Mouse (Mus musculus): Measurements from ENCODE around the gene Ip6k2.
A peak's percentile ranks its signal among the peaks of the same experiment; 100 is the strongest.

The Ip6k2 gene

DNA sequence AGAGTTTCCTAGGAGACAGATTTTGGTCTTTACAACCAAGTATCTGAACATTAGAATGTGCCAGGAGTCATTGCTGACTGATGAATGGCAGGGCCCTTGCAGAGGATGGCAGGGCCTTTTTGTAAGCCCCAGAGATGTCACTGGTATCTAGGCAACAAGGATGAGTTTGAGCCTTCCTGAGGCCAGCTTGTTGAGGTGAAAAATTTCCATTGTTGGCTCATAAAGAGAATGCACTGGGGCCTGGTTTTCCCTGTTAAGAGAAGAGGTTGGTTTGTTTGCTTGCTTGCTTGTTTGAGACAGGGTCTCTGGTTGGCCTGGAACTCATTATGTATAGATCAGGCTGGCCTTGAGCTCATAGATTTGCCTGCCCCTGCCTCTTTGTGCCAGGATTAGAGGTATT lies 1.8 kb downstream of the Ip6k2 start:
- no peak for DNase-seq

DNA sequence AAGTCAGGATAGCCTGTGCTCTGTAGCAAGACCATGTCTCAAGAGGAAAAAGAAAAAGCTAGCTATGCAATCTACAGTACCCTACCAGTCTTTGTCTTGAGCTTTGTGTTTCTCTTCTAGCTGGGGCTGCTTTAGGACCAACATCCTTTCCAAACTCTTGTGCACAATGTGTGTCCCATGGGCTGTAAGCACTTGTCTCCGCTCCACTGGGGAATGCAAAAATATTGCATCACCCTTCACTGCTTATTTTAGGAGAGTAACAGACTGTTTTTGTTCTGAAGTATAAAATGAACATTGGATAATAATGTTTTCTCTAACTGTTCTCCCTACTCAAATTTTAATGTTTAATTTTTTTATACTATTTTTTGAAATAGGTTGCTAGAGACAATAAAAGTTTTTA lies 2.9 kb downstream of the Ip6k2 start:
- no peak for DNase-seq

DNA sequence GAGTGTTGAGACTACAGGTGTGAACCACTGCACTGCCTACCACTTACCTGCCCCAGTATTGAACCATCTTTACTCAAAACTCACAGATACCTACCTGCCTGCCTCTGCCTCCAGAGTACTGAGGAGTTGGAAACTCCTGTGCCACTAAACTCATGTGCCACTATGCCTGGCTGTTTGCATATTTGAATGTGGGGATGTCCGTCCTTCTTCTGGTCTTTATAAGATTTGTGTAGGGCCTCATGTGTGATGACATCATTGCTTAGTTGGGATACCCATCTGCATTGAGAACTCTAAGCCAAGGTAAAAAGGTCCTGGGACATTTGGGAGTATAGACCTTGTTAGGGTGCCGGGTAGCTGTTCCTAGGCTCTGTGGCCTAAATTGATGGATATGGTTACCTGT lies 3.5 kb downstream of the Ip6k2 start:
- no peak for DNase-seq

DNA sequence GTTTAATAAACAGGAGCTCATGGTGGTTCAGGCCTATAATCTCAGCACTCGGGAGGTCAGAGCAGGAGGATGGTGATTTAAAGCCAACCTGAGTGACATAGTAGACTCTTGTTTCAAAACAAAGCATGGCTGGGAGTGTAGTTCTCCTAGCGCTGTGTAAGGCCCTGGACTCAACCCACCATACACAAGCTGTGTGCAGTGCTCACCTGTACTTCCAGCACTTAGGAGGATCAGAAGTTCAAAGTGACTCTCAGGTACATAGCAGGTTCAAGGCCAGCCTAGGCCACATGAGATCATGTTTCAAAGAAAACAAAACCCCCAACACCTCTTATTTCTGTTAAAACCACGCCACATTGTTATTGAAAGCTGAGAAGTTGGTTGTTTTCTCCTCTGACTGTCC lies 5.1 kb downstream of the Ip6k2 start:
- DNase-seq = no peak

DNA sequence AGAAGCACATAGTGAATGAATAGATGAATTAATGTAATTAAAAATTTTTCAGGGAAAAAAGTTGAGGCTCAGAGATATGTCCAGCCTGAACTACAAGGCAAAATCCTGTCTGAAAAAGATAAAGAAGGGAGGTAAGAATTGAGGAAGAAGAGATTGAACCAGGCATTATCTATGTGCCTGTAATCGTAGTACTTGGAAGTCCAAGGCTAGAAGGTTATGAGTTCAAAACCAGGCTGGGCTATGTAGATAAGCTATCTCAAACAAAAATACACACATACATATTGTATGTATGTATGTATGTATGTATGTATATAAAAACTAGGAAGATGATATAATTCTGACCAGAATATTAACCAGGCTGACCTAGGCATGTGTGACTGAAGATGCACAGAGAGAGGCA lies 8.7 kb downstream of the Ip6k2 start:
- no peak for DNase-seq

DNA sequence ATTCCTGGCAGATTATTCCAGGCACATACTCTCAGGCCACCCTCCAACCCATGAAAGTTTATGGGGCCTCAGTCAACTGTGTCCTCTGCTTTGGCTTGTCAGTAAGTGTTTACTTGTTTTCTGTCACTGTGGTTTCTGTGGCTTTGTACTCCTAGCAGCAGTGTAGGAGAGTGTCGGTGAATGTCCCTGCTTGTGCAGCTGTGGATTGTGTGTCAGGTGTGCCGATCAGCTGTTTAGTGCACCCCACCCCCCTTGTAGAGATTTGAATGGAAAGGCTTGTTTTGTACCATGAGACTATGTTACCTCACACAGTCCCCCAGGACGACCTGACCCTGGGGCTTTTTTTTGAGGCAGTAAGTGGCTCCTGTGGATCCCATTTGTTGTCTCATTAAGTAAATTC lies 9.1 kb downstream of the Ip6k2 start:
- DNase-seq = no peak

DNA sequence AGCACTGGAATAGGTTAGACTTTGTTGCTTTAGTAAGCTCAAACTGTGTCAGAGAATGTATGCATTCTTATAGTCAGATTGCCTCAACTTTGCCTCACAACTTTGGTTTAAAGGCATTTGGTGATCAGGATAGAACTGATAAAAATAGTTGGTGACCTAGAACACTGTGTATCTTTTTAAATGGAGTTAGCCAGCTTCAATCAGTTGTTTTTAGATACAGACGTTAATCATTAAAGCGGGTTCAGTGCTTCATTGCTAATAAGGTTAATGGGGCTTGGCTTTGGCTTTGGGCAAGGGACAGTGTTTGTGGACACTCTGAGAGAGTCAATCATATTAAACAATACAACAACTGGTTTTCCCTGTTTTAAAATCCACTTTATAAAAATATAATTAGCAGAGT lies 11.7 kb downstream of the Ip6k2 start:
- DNase-seq = no peak

DNA sequence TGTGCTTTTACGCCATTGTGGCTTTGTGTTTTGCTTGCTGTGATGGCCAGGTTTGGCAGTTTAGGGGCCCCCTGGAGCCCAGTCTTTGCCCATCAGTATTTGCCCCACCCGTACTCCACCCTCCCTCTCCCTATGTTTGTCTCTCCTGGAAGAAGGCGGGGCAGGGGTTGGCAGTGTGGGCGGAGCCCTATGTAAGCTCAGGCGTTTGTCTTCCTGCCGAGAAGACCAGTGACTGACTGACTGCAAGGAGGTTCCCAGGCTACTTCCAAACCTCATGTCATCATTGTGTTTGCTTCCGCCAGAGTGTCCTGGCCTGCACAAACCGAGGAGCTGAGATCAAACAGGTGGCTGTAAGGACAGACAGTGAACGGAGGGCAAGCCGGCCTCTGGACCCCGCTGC lies 12.2 kb downstream of the Ip6k2 start:
- no peak for DNase-seq

DNA sequence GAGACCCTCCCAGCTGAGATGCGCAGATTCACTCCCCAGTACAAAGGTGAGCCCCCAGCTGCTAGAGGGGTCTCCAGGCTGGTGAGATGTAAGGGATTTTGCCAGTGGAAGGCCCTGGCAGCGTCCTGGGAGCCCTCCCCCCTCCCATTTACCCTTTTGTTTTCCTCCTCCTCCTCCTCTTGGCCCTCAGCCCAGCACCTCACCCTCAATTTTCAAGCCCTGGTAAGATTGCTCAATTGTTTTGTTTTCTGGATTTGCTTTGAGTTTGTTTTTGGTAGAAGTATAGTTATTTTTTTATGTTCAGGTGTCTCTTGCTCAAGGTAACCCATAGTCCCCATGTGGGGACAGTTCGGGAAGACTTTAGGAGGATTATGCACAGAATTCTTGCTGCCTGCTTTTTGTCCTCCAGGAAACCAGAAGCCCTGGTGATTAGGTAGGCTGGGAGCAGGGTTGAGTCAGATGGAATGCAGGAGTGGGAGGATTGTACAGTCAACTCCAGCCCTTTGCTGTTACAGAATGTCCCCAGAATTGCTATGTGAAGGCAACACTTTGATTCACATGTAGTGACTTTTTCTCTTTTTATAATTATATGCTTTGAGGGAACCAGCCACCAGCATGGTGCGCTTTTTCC lies 12.9 kb downstream of the Ip6k2 start:
- no peak for DNase-seq

DNA sequence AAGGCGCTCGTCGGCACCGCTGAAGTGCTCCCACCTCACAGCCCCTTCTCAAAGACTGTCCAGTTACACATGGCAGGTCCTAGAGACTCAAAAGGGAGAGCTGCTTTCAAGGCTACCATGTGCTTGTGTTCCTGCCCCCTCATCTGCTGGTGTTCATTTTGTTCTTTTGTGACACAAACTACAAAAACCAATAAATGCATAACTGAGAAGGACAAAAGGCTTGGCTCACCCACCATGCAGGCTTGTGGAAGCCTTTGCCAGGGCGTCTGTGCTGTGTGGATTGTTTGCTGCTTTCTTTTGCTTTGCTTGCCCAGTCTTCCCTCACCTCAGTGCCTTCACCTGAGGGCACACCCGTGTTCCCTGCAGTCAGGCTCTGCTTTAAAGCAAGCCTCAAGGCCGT lies 13.9 kb downstream of the Ip6k2 start:
- no peak for DNase-seq

DNA sequence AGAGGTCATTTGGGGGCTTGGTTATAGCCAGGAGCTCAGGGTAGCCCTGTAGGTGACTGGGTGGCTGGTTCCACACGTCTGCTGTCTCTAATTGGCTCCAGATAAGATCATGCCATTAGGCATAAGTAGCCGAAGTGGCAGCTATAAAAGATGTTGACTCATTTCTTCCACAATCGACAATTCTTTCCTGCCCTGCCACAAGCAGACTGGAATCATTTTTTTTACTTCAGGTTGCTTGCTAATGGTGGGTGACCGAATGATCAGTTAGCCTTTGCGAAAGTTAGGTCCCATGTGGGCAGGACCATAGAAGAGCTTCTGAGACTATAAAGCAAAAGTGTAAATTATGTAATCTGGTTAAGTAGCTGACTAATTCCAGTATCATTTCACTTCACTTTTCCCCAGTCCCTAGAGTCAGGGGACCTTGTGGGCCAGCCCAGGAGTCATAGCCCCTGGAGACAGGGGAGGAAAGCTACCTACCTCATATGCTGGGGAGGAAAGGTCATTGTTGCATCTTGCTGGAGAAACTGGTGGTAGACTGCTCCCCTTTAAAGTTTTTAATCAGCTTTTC lies 15.0 kb downstream of the Ip6k2 start:
- no peak for DNase-seq

DNA sequence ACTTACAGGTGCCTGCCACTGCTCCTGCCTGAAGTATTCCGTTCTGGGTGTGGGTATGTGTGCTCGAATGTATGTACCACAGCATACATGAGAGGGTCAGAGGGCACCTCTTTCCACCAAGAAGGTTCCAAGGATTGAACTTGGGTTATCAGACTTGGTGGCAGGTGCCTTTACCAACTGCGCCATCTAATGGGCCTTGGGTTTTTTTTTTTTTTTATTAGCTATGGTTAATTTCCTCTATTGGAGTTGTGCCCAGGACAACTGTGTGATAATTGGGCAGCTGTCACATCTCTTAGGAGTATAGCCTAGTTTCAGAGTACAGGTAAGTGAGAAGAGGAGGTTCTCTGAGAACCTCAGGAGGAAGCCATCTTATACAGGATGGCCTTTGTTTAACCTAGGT lies 16.0 kb downstream of the Ip6k2 start:
- no peak for DNase-seq

DNA sequence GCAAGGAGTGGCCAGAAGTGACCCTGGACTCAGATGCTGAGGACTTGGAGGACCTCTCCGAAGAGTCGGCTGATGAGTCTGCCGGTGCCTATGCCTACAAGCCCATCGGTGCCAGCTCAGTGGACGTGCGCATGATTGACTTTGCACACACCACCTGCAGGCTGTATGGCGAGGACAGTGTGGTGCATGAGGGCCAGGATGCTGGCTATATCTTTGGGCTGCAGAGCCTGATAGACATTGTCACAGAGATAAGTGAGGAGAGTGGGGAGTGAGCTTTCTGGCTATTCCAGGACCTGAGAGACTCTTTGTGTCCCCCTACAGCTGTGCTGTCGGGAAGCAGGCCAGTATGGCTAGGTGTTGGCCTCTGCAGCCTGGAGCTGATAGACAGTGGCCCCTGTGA lies 22.2 kb downstream of the Ip6k2 start:
- DNase-seq = no peak

DNA sequence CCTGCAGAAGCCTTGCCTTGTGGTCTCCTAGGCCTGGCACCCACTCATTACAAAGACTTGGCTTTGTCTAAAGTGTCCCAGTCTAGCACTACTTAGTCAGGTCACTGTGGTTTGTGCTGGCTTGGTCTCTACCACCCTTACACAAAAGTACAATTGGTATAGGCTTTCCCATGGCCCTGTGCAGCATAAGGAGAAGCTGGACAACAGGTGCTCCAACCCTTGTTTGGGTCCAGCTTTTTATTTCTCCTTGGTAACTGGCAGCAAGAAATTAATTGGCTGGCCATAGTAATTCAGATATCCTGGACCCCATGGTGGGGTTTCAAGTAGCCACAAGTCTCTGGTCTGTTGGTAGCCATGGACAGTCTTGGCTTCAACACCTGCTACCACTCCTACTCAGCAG lies 22.8 kb downstream of the Ip6k2 start:
- DNase-seq = no peak

DNA sequence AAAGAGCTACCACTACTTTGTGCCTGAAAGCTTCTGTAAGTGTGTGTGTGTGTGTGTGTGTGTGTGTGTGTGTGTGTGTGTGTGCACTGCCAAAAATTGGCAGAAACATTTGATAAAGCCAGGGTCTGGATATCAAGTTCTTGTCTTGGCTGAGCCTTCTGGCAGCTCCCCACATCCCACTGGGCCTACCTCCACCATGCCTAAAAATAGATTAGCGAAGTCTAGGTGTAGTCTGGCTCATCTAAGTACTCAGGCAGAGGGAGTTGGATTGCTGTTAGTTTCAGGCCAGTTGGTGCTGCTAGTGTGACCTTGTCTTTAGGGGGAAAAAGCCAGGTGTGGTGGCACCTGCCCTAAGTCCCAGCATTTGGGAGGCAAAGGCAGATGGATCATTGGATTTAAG lies 23.2 kb downstream of the Ip6k2 start:
- no peak for DNase-seq

DNA sequence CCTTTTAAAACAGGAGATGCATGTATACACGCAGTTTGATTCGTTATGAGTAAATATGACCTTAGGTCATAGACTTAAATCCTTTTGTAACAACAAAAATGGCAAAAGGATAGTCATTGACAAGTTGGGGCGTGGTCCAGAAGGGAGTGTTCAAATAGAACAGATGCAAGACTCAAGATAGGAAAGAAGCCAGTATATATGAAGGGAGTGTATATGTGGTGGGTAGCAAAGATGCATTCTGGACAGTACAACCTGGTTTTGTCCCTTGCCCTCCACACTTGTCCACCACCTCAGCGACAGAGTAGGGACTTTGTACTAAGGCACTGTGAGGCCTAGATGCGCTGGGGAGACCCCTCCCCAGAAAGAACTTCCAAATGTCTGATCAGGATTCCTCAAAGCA lies 24.1 kb downstream of the Ip6k2 start:
- DNase-seq = no peak

DNA sequence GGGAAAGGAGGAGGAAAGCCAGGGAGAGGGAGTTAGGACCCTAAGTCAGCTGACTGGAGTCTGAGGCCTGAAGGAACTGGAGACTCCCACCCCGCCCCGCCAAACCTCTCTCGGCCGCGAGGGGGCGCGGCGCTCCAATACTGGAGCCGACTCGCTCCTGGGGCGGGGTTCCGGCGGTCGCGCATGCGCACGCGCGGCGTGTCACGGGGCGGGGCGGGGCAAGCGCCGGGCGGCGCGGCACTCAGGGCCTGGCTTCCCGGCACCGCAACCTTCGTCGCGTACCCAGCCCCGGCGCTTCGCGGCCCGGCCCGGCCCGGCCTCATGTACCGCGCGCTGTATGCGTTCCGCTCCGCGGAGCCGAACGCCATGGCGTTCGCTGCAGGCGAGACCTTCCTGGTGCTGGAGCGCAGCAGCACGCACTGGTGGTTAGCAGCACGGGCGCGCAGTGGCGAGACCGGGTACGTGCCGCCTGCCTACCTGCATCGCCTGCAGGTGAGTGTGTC lies 24.6 kb downstream of the Ip6k2 start, which contains the start of gene Nckipsd:
Gene Nckipsd, plus strand, starts transcription at position 206 of the 503 bp plus-strand sequence.
- DNase-seq = peak; percentile 97

DNA sequence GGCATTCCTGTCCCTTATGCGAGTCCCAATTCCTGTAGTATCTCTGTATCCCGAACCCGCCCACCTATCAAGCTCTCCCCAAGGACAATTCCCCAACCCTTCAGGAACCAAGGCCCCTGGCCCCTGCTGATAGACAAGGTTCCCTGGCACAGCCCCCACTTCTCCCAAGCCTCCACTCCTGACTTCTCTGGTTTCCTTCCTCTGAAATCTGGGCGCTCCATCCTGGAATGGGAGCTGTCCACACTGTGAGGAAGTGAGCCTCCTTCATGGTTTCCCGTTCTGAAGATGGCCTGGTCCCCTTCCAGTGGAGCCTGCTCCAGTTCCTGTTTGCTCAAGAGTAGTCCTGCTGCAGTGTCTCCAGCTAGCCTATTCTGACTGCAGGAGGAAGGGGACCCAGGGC lies 25.6 kb downstream of the Ip6k2 start:
- no peak for DNase-seq

DNA sequence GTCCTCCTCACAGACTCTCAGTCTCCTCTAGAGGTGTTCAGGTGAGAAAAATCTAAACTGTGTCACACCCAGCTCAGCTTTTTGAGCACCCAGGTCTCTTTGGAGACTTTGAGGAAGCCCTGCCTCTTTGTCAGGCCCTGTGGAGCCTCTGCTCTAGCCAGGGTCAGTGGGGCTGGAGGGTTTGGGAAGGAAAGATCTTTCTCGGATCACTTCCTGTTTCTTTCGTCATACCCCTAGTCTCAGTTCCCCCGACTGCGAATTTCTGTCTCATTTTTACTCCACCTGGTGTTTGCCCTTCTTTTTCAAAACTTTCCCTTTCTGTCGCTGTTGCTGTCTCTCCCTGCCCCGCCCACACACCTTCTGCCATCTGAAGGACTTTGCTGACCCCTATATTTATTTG lies 26.1 kb downstream of the Ip6k2 start:
- DNase-seq = no peak

DNA sequence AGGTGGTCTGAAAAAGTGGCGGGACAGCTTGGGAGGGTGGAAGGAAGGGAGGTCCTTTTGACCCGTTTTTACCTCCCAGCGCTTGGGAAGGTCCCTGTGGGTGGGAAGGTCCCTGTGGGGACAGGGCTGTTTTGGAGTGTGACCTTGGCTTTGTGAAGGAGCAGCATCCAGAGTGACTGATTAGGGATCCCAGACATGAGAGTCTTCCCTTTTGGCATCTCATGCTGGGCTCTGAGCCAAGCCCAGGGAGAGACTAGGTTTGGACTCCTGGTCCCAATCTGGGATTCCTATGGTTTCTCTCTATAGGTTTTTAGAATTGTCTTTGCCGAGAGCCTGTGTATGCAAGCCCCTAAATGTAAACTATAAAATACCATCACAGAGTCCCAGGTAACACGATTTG lies 26.9 kb downstream of the Ip6k2 start:
- no peak for DNase-seq

DNA sequence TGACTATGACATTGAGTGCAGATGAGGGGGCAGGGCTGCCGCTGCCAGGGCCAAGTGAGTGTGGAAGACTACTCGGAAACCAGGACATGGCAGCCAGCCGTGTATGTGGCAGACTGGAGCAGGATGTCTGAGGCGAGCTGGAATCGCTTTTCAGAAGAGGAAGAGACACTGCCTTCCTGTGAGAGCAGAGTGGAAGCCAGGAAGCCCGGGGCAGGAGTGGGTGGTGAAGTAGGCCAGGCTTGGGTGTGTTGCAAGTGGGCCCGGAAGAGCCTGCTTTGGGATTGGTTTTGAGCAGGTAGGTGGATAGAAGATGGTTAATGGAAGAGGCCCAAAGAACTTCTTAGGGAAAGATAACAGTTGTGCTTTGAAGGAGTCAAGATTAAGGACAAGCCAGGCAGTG lies 32.0 kb downstream of the Ip6k2 start:
- DNase-seq = no peak

DNA sequence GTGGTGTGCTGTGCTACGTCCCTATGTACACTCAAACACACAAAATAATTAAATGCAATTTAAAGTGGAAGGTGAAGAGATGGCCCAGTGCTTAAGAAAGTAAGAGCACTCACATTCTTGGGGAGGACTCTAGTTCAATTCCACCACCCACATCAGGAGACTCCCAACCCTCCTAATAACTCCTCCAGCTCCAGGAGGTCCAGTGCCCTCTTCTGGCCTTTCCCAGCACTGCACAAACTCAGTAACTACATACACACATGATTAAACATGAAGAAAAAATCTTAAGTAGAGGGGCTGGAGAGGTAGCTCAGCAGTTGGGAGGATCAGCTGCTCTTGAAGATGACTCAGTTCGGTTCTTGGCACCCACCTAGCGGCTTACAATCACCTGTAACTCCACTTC lies 35.9 kb downstream of the Ip6k2 start:
- DNase-seq = peak; percentile 73

DNA sequence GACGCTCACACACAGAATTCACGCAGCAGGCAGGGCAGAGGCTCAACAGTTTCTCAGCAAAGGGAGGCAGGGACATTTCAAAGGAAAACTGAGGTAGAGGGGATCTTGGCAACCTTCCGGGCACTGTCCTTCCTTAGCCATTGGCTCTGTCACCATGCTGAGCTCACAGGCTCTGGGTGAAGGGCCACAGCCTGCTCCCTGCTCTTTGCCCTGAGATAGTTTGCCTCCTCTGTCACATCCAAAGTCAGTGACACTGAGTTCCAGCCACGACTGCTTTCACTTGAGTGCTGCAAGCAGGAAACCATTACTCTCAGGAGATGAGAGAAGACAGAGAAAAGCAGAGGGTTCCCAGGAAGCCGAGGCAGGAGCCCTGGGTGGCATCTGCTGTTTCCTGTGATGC lies 36.5 kb downstream of the Ip6k2 start:
- DNase-seq = no peak

DNA sequence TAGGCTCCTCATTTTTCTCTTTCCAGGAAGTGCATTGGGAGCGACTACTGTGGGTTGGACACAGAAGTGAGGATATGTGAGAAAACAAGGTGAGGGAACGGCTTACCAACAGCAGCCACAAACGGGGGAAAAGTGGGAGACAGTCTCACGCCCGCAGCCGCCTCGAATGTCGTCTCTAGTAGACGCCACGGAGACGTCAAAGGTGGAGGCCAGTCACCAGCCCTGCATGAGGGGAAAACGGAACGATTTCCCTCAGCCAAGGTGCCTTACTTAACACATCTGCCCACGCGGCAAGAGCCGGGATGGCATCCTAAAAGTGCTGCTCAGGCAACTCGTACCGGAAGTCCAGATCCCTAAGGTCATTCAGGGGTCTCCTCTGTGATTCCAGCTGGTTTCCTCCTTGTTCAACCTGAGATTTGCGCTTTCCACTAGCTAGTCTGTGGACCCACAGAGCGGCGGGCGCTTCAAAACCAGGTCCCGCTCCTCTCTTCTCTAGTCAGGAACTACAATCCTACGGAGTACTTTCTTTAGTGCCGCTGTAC lies 40.6 kb downstream of the Ip6k2 start:
- no peak for DNase-seq

Data from right cerebral cortex, postnatal 14 days (tissue).